Mouse (Mus musculus) inflammation-experienced regulatory T-cells, adult 16 weeks (primary cell): ENCODE measurements around the gene Vmn1r231. TPM values are rescaled to one million over a fixed set of nuclear protein-coding genes. Genes with fewer than 3 reads are reported as not detected.

Source experiments
- polyA plus RNA-seq: library from polyadenylated mRNA; unstranded; fragments of 100-300 nt; shearing (Covaris generic); gene quantifications from one replicate; pipeline ENCODE4 v1.2.1, GENCODE M21; 2017

Gene Vmn1r231
- not detected for polyA plus RNA-seq

GRCm38 (mm10) chr17:20904991-20905390 is at the start of gene Vmn1r231:
TSS of gene Vmn1r231 (minus strand) at chr17:20905091.

GRCm38 (mm10) chr17:20944985-20945891 is 40.3 kb upstream of the Vmn1r231 start, which contains the start of gene Ppp2r1a:
TSS of gene Ppp2r1a (plus strand) at chr17:20945311.

GRCm38 (mm10) chr17:20919614-20920013 is 14.7 kb upstream of the Vmn1r231 start, which contains the start of gene Vmn1r232:
TSS of gene Vmn1r232 (minus strand) at chr17:20919714.

GRCm38 (mm10) chr17:20840144-20840543 is 64.7 kb downstream of the Vmn1r231 start, which contains the start of gene Vmn1r230:
TSS of gene Vmn1r230 (plus strand) at chr17:20840444.

Other genes with a start within 250 kb of the Vmn1r231 start
- not detected for gene Vmn1r226, start 222.2 kb downstream of the Vmn1r231 start, polyA plus RNA-seq
- gene Vmn1r227, start 175.2 kb downstream of the Vmn1r231 start, polyA plus RNA-seq = not detected
- gene Vmn1r228, start 118.9 kb downstream of the Vmn1r231 start, polyA plus RNA-seq = not detected
- not detected for gene Vmn1r229, start 93.5 kb downstream of the Vmn1r231 start, polyA plus RNA-seq
- not detected for gene Vmn1r230, start 64.6 kb downstream of the Vmn1r231 start, polyA plus RNA-seq
- gene Vmn1r232, start 14.6 kb upstream of the Vmn1r231 start, polyA plus RNA-seq = not detected
- 355 TPM for gene Ppp2r1a, start 40.2 kb upstream of the Vmn1r231 start, polyA plus RNA-seq
- gene Vmn1r233, start 91.4 kb upstream of the Vmn1r231 start, polyA plus RNA-seq = 0.07 TPM
- 23.7 TPM for gene Zfp160, start 103.8 kb upstream of the Vmn1r231 start, polyA plus RNA-seq